Mouse (Mus musculus) kidney, embryonic 15.5 days (tissue): ENCODE results near the gene Pla2g12b. TPM values are rescaled to one million over a fixed set of nuclear protein-coding genes. Genes with fewer than 3 reads are reported as not detected.

ENCODE experiments used
- ATAC-seq: fragments of 200-750 bp; cut with Nextera tagmentation; replicated peaks from 2 replicates; pipeline ENCODE4 v1.8.0; 2017; ENCODE audit warnings: moderate TSS enrichment; ENCODE audit not compliant: low FRiP score
- H3K27ac ChIP-seq: fragments of 300-500 bp; sonication (generic); 2 replicates; pipeline ENCODE4 v1.5.1; 2015; ENCODE audit warnings: mild to moderate bottlenecking, inconsistent platforms
- H3K27me3 ChIP-seq: fragments of 300-500 bp; sonication (generic); 2 replicates; pipeline ENCODE4 v1.6.1; 2015; ENCODE audit warnings: inconsistent platforms
- H3K36me3 ChIP-seq: fragments of 300-500 bp; sonication (generic); 2 replicates; pipeline ENCODE4 v1.6.1; 2015; ENCODE audit warnings: inconsistent platforms
- H3K4me1 ChIP-seq: fragments of 300-500 bp; sonication (generic); 2 replicates; pipeline ENCODE4 v1.6.1; 2015; ENCODE audit warnings: inconsistent platforms
- H3K4me2 ChIP-seq: fragments of 300-500 bp; sonication (generic); 2 replicates; pipeline ENCODE4 v1.6.1; 2015; ENCODE audit warnings: moderate library complexity, mild to moderate bottlenecking, inconsistent platforms
- H3K4me3 ChIP-seq: fragments of 300-500 bp; sonication (generic); replicated peaks from 2 replicates; pipeline ENCODE4 v1.5.1; 2015; ENCODE audit warnings: mild to moderate bottlenecking, inconsistent platforms
- H3K9ac ChIP-seq: fragments of 300-500 bp; sonication (generic); 2 replicates; pipeline ENCODE4 v1.6.1; 2015; ENCODE audit warnings: mild to moderate bottlenecking, inconsistent platforms
- H3K9me3 ChIP-seq: fragments of 300-500 bp; sonication (generic); replicated peaks from 2 replicates; pipeline ENCODE4 v1.6.1; 2016; ENCODE audit warnings: inconsistent platforms
- WGBS: fragments of 180-500 bp; shearing (Covaris S2); methylation state at CpG from one replicate; pipeline ENCODE4 v1.1.7; 2015; ENCODE audit warnings: mixed read lengths; 5-methylcytosine and 5-hydroxymethylcytosine counted together
- polyA plus RNA-seq: library from polyadenylated mRNA; unstranded; fragments of >200 nt; fragmentation: Nextera tagmentation; extraction: Ambion mirVana; gene quantifications from 2 replicates; pipeline ENCODE4 v1.2.1, GENCODE M21; 2015

Gene Pla2g12b
- polyA plus RNA-seq, result 0.66 and 0.95 TPM in 2 replicates

DNA sequence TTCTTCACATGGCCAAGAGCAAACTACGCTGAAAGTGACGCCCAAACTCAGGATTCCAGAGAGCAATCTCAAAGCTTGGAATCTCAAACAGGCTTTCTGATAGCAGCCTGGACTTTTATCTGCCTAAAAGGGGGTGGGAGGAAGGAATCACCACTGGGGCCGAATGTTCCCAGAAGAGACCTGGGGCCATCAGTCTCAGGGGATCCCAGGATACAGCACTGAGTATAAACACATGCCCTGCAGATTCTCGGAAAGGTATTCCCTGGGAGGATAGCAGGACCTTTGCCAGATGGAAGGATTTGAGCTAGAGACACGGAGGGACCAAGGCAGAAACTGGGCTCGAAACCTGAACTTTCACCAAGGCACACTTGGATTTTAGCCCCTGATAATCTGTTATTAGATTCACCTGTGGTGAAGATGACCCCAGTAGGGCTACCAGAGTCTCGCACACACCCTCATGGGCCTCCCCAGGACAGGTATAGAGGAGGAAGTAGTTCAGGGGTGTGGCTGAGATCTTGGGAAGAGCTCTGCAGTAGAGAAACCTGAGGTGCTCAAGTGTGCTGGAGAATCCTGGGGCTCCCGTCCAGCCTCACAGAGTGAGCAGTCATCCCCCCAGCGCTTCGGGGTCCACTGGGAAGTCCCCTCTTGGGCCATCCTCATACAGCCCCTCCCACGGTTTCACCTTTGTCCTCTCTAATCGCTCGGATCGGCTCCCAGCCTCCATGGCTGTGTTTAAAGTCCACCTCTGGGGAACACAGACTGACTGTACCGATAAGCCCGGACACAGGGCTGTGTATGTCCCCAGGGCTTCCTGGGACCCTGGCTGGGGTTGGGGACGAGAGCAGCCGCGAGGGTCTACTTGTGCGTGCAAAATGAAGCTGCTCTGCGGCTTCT is at the start of gene Pla2g12b:
Gene Pla2g12b, plus strand, starts transcription at position 762 of the 894 bp plus-strand sequence.
- Histone ChIP-seq H3K4me1 (peaks cover 8% of the 10 kb centered on the region; the same call in 1 of the 2 replicates), H3K27me3 (peaks cover 3% of the 10 kb centered on the region; the same call in 1 of the 2 replicates), H3K4me2 (no peak within 1 kb of the TSS), H3K27ac (no peak within 1 kb of the TSS), H3K9me3 (0 out of 2 replicates have a peak, but pooled peaks cover 2% of the 10 kb centered on the region), H3K4me3 (no peak within 1 kb of the TSS), H3K36me3 (no peaks in the 10 kb centered on the region), H3K9ac (no peak within 1 kb of the TSS)
- no peak for ATAC-seq
- 66% methylated on average over 21 of the region's 21 CpGs for WGBS

GRCm38 (mm10) chr10:59354120-59354519 is 49.3 kb upstream of the Pla2g12b start:
- ATAC-seq, result no peak
- no peak overlapping the region for H3K4me2 ChIP-seq
- no peak overlapping the region for H3K27ac ChIP-seq
- no peak overlapping the region for H3K9ac ChIP-seq
- no peak overlapping the region for H3K4me3 ChIP-seq
- no peaks in the 10 kb centered on the region for H3K9me3 ChIP-seq
- no peaks in the 10 kb centered on the region for H3K4me1 ChIP-seq
- H3K36me3 ChIP-seq, result peaks cover 69% of the 10 kb centered on the region
- no peaks in the 10 kb centered on the region for H3K27me3 ChIP-seq
- WGBS, result 83% methylated on average over 12 of the region's 12 CpGs

GRCm38 (mm10) chr10:59355020-59355419 is 48.4 kb upstream of the Pla2g12b start:
- Histone ChIP-seq H3K4me3 (no peak overlapping the region), H3K9me3 (no peaks in the 10 kb centered on the region), H3K4me2 (no peak overlapping the region), H3K27ac (no peak overlapping the region), H3K36me3 (peaks cover 67% of the 10 kb centered on the region), H3K4me1 (no peaks in the 10 kb centered on the region), H3K27me3 (no peaks in the 10 kb centered on the region), H3K9ac (no peak overlapping the region)
- WGBS, result 43% methylated on average over 8 of the region's 8 CpGs
- ATAC-seq, result no peak

GRCm38 (mm10) chr10:59358744-59359143 is 44.7 kb upstream of the Pla2g12b start:
- Histone ChIP-seq H3K36me3 (peaks cover 66% of the 10 kb centered on the region), H3K4me3 (no peak overlapping the region), H3K27ac (no peak overlapping the region), H3K4me1 (no peaks in the 10 kb centered on the region), H3K4me2 (no peak overlapping the region), H3K27me3 (no peaks in the 10 kb centered on the region), H3K9me3 (no peaks in the 10 kb centered on the region), H3K9ac (no peak overlapping the region)
- WGBS, result 92% methylated on average over 4 of the region's 4 CpGs
- ATAC-seq, result no peak

- Histone ChIP-seq H3K9me3 (no peaks in the 10 kb centered on the region), H3K4me1 (no peaks in the 10 kb centered on the region), H3K27ac (no peak overlapping the region), H3K27me3 (no peaks in the 10 kb centered on the region), H3K9ac (no peak overlapping the region), H3K4me3 (no peak overlapping the region), H3K4me2 (no peak overlapping the region), H3K36me3 (peaks cover 82% of the 10 kb centered on the region)
- ATAC-seq, result no peak
- WGBS, result 89% methylated on average over 2 of the region's 2 CpGs
These were observed 40.3 kb upstream of the Pla2g12b start for GRCm38 (mm10) chr10:59363208-59363607.

GRCm38 (mm10) chr10:59364551-59364950 is 38.9 kb upstream of the Pla2g12b start:
- Histone ChIP-seq H3K9ac (no peak overlapping the region), H3K27ac (no peak overlapping the region), H3K4me1 (no peaks in the 10 kb centered on the region), H3K4me3 (no peak overlapping the region), H3K27me3 (no peaks in the 10 kb centered on the region), H3K4me2 (no peak overlapping the region), H3K9me3 (no peaks in the 10 kb centered on the region), H3K36me3 (peaks cover 93% of the 10 kb centered on the region)
- no peak for ATAC-seq
- 90% methylated on average over 3 of the region's 3 CpGs for WGBS

- peaks cover 95% of the 10 kb centered on the region for H3K36me3 ChIP-seq
- H3K27ac ChIP-seq, result no peak overlapping the region
- no peak overlapping the region for H3K4me3 ChIP-seq
- H3K27me3 ChIP-seq, result no peaks in the 10 kb centered on the region
- WGBS, result 83% methylated on average over 5 of the region's 5 CpGs
- no peaks in the 10 kb centered on the region for H3K9me3 ChIP-seq
- H3K4me2 ChIP-seq, result no peak overlapping the region
- H3K4me1 ChIP-seq, result no peaks in the 10 kb centered on the region
- no peak for ATAC-seq
- no peak overlapping the region for H3K9ac ChIP-seq
These were observed 37.5 kb upstream of the Pla2g12b start for GRCm38 (mm10) chr10:59365804-59366589.

DNA sequence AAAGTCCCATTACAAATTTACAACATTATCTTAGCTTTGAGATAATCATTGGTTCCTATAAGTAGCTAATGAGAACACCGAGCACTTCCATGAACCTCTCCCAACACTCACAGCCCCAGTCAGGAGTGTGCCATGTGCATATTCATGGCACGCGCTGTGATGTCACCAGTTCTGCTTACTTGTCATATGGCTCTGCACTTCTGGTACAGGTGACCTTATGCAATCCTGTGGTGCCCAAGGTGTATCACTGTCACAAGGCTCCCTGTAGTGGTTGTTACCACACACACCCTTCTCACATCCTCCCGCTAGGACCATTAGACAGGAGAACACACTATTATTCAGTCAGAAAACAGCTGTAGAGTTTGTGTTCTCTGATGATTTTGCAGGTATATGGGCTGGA is 36.7 kb upstream of the Pla2g12b start:
- Histone ChIP-seq H3K36me3 (peaks cover 95% of the 10 kb centered on the region), H3K4me2 (no peak overlapping the region), H3K4me1 (no peaks in the 10 kb centered on the region), H3K4me3 (no peak overlapping the region), H3K27ac (no peak overlapping the region), H3K9ac (no peak overlapping the region), H3K27me3 (no peaks in the 10 kb centered on the region), H3K9me3 (no peaks in the 10 kb centered on the region)
- 97% methylated on average over 4 of the region's 4 CpGs for WGBS
- no peak for ATAC-seq

DNA sequence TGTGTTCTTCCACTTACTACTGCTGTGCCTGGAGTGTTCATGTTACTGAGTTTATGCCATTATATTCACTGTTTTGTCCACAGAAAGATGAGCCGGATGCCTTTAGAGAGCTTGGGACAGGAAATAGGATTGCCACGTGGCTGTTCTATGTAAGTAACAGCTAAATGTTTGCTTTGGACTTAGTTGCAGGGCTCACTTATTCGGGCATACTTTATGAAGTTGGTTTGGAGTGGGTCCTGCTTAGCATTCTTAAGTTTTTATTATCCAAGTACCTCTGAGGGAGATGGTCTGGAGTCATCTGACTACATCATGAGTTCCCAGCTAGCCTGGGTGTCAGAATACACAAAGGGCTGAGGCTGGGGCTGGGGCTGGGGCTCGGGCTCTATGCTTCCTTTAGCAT is 36.3 kb upstream of the Pla2g12b start:
- ATAC-seq, result no peak
- 76% methylated on average over 4 of the region's 4 CpGs for WGBS
- no peak overlapping the region for H3K9ac ChIP-seq
- no peaks in the 10 kb centered on the region for H3K27me3 ChIP-seq
- H3K36me3 ChIP-seq, result peaks cover 90% of the 10 kb centered on the region
- no peak overlapping the region for H3K4me3 ChIP-seq
- H3K4me2 ChIP-seq, result no peak overlapping the region
- no peak overlapping the region for H3K27ac ChIP-seq
- no peaks in the 10 kb centered on the region for H3K9me3 ChIP-seq
- H3K4me1 ChIP-seq, result no peaks in the 10 kb centered on the region

- Histone ChIP-seq H3K9ac (no peak overlapping the region), H3K4me3 (no peak overlapping the region), H3K4me2 (no peak overlapping the region), H3K4me1 (no peaks in the 10 kb centered on the region), H3K27me3 (no peaks in the 10 kb centered on the region), H3K36me3 (peaks cover 90% of the 10 kb centered on the region), H3K9me3 (no peaks in the 10 kb centered on the region), H3K27ac (no peak overlapping the region)
- 87% methylated on average over 8 of the region's 8 CpGs for WGBS
- ATAC-seq, result no peak
These were observed 34.7 kb upstream of the Pla2g12b start for GRCm38 (mm10) chr10:59368729-59369128.

- Histone ChIP-seq H3K9me3 (no peaks in the 10 kb centered on the region), H3K9ac (no peak overlapping the region), H3K4me3 (no peak overlapping the region), H3K4me2 (no peak overlapping the region), H3K36me3 (peaks cover 91% of the 10 kb centered on the region), H3K27me3 (no peaks in the 10 kb centered on the region), H3K4me1 (no peaks in the 10 kb centered on the region), H3K27ac (no peak overlapping the region)
- no peak for ATAC-seq
- WGBS, result 90% methylated on average over 9 of the region's 9 CpGs
These were observed 34.0 kb upstream of the Pla2g12b start for GRCm38 (mm10) chr10:59369426-59369825.

- WGBS, result 85% methylated on average over 10 of the region's 10 CpGs
- no peaks in the 10 kb centered on the region for H3K4me1 ChIP-seq
- H3K9me3 ChIP-seq, result no peaks in the 10 kb centered on the region
- no peak overlapping the region for H3K9ac ChIP-seq
- peaks cover 20% of the 10 kb centered on the region for H3K36me3 ChIP-seq
- H3K4me2 ChIP-seq, result no peak overlapping the region
- no peak overlapping the region for H3K4me3 ChIP-seq
- ATAC-seq, result no peak
- no peak overlapping the region for H3K27ac ChIP-seq
- no peaks in the 10 kb centered on the region for H3K27me3 ChIP-seq
These were observed 25.6 kb upstream of the Pla2g12b start for GRCm38 (mm10) chr10:59377906-59378305.
